Mouse (Mus musculus) colon, adult 2 months (tissue): ENCODE measurements around the gene Klk1b4. TPM values are rescaled to one million over a fixed set of nuclear protein-coding genes. Genes with fewer than 3 reads are reported as not detected.

Source experiments
- polyA plus RNA-seq: library from polyadenylated mRNA; depleted of rRNA; stranded (reverse); fragments of >200 nt; gene quantifications from 2 replicates; pipeline ENCODE4 v1.2.3, GENCODE M21; 2012; rRNA removed

Gene Klk1b4
- 3.6 and 4.2 TPM in 2 replicates for polyA plus RNA-seq

DNA sequence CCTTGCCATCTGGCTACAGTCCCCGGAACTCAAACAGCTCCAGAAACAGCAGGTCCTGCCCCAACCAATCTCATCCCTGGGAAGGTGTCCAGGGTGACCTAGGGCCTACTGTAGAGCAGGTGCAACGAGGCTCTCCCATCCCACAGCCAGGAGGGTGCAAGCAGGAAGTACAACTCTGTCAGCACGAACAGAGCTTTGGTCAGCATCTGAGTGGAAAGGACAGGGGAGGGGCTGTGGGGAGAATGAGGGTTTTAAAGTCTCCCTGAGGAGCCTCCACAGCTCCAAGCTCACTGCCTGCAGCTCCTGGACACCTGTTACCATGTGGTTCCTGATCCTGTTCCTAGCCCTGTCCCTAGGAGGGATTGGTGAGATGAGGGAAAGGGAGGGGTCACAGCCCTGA, at the start of gene Klk1b4:
Gene Klk1b4, plus strand, starts transcription at position 301 of the 400 bp plus-strand sequence.

GRCm38 (mm10) chr7:44187936-44188335, 19.3 kb upstream of the Klk1b4 start, which contains the start of gene Klk1b24:
Gene Klk1b24, plus strand, starts transcription at chr7:44188236.

DNA sequence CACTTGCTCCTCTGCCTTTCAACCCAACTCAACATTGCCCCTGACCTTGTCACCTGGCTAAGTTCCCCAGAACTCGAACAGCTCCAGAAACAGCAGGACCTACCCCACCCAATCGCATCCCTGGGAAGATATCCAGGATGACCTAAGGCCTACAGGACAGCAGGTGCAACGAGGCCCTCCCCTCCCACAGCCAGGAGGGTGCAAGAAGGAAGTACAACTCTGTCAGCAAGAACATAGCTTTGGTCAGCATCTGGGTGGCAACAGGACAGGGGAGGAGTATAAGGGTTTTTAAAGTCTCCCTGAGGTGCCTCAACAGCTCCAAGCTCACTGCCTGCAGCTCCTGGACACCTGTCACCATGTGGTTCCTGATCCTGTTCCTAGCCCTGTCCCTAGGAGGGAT, 9.3 kb upstream of the Klk1b4 start, which contains the start of gene Klk1b3:
Gene Klk1b3, plus strand, starts transcription at position 301 of the 400 bp plus-strand sequence.

DNA sequence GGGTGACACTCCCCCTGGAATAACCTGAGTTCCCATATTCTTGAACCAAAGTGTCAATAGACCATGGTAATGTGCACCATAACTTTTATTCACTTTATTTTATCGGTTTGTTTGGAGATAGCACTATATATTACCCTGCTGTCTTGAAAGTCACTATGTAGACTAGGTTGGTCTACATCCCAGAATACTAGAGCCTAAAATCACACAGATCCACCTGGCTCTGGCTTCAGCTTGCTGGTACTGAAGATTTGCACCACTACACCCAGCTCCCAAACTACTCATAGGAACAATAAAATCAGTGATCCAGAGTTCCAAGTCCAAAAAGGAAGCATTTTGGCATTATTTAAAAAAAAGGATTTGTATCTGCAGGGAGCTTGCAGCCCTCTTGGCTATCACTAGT, 8.4 kb downstream of the Klk1b4 start, which contains the start of gene Klk1b5:
Gene Klk1b5, plus strand, starts transcription at position 301 of the 400 bp plus-strand sequence.

GRCm38 (mm10) chr7:44225076-44225475, 17.8 kb downstream of the Klk1b4 start, which contains the start of gene Klk1:
Gene Klk1, plus strand, starts transcription at chr7:44225360.

DNA sequence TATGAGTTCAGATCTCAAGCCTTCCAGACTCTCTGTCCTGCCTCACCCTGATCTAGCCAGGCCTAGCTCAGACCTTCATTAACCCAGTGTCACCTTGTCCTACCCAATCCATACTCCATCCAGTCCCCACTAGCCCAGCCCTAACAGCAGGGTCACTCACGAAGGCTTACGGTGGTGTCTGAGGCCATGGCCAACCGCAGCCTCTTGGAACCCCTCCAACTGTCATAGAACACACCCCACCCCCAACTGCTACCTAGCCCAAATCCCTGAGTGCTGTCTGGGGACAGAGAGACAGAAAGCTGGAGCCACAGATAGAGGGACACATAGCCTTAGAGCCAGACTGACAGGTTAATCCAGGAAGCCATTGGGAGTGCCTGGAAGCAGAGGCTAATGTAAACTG, 28.7 kb downstream of the Klk1b4 start, which contains the start of gene Gm36864:
Gene Gm36864, plus strand, starts transcription at position 269 of the 400 bp plus-strand sequence.

DNA sequence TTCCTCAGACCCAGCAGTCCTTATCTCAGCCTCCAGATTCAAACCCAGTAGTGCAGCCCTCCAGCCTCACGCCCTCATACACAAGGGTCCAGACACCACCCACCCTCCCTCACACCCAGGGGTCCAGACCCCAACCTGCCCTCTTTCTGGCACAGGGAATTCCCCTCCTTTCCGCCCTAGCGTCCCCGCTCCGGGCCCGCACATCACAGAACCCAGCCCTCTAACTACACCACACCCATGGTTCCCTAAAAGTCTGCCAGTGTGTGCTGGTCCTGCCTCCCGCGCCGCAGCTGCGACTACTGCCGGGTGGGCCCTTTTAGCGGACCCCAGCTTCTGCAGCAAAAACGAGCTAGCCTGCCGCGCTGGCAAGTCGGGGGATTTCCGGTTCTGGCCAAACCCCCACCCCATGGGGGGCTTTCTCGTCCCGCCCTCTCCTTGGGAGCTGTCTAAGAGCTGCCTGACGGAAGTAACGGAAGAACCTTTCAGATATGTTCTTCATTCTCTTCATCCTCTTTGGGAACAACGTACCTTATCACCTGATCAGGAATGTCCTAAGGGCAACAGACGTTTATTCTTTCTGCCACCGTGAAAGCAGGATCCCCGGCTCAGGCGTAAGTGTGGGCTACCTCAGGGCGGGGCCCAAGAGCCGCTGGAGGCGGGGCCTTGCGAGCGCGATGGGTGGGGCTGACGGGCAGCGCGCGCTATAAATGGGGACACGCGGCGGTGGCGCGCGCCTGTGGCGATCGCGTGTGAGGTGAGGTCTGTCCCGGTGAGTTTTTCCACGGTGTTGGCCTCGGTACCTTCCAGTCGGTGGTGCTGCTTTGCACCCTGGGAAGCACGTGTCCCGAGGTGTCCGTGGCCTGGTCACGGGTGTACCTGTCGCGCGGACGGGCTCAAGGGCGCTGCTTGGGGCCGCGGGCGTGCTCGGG, 39.1 kb downstream of the Klk1b4 start, which contains the start of the genes 1700028J19Rik and 2410002F23Rik:
Gene 1700028J19Rik, minus strand, starts transcription at position 641 of the 929 bp plus-strand sequence.
Gene 2410002F23Rik, plus strand, starts transcription at position 668 of the 929 bp plus-strand sequence.

DNA sequence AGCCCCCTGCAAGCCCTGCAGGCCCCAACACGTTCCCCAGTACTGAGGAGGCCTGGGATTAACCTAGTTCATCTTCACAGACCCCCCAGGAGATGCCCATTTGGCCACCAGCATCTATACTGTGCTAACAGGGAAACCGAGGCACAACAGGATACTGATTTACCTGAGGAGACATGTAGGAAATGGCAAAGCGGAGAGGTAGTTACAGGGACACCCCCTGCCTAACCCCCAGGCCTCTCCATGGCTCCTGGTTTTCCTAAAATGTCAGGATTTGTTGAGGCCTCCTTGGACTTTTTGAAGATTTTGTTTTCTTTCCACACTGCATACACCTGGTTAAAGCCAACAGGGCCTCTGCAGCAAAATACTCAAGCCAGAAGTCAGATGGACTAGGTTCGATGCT, 50.0 kb downstream of the Klk1b4 start, which contains the start of gene Acp4:
Gene Acp4, minus strand, starts transcription at position 101 of the 400 bp plus-strand sequence.

DNA sequence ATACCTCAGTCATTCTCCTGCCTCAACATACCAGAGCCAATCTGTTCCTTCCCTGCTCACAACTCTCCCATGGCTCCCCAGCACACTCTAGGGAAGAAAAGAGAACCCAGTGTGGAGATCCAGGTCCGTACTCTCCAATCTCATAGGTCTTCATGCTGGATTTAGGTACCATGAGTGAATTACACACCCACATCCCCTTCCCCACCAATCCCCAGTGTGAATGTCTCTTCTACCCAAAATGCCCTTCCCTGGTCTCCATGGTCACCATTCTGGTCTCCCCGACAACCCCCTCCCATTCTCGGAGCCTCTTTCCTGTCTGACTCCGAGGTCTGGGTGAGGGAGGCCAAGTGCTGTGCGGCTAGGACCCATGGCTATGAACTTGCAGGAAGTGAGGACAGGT, 53.9 kb downstream of the Klk1b4 start, which contains the start of gene Gm15517:
Gene Gm15517, plus strand, starts transcription at position 301 of the 400 bp plus-strand sequence.

Other genes starting within 250 kb of the Klk1b4 start
- not detected in 2 replicates for gene Klk1b1, start 240.7 kb upstream of the Klk1b4 start, polyA plus RNA-seq
- not detected in 2 replicates for gene Klk1b9, start 231.4 kb upstream of the Klk1b4 start, polyA plus RNA-seq
- 1.2 TPM in 1 of 2 replicates, not detected in the other for gene Klk1b11, start 211.6 kb upstream of the Klk1b4 start, polyA plus RNA-seq
- gene Klk1b26, start 195.3 kb upstream of the Klk1b4 start, polyA plus RNA-seq = not detected in 2 replicates
- gene Klk1b27, start 155.1 kb upstream of the Klk1b4 start, polyA plus RNA-seq = 0.17 TPM in 1 of 2 replicates, not detected in the other
- gene Klk1b21, start 105.1 kb upstream of the Klk1b4 start, polyA plus RNA-seq = 0.14 TPM in 1 of 2 replicates, not detected in the other
- 6.3 TPM in 1 of 2 replicates, not detected in the other for gene Klk1b22, start 94.8 kb upstream of the Klk1b4 start, polyA plus RNA-seq
- 0.15 and 0.17 TPM in 2 replicates for gene Klk1b16, start 70.7 kb upstream of the Klk1b4 start, polyA plus RNA-seq
- 0.31 and 0.54 TPM in 2 replicates for gene Klk1b24, start 19.2 kb upstream of the Klk1b4 start, polyA plus RNA-seq
- gene Klk1b3, start 9.2 kb upstream of the Klk1b4 start, polyA plus RNA-seq = 0.27 and 2.0 TPM in 2 replicates
- gene Klk1b5, start 8.5 kb downstream of the Klk1b4 start, polyA plus RNA-seq = 1.4 and 6.7 TPM in 2 replicates
- 4,020 and 5,229 TPM in 2 replicates for gene Klk1, start 17.9 kb downstream of the Klk1b4 start, polyA plus RNA-seq
- gene Gm36864, start 28.7 kb downstream of the Klk1b4 start, polyA plus RNA-seq = 0.22 and 0.31 TPM in 2 replicates
- gene 1700028J19Rik, start 39.3 kb downstream of the Klk1b4 start, polyA plus RNA-seq = 2.2 and 3.5 TPM in 2 replicates
- gene 2410002F23Rik, start 39.3 kb downstream of the Klk1b4 start, polyA plus RNA-seq = 126 and 152 TPM in 2 replicates
- not detected in 2 replicates for gene Acp4, start 49.9 kb downstream of the Klk1b4 start, polyA plus RNA-seq
- gene Gm15517, start 54.0 kb downstream of the Klk1b4 start, polyA plus RNA-seq = not detected in 2 replicates
- 5.3 and 6.9 TPM in 2 replicates for gene Clec11a, start 99.5 kb downstream of the Klk1b4 start, polyA plus RNA-seq
- gene Shank1, start 102.8 kb downstream of the Klk1b4 start, polyA plus RNA-seq = 1.1 TPM in 2 replicates
- 3.2 and 3.5 TPM in 2 replicates for gene Syt3, start 176.7 kb downstream of the Klk1b4 start, polyA plus RNA-seq
- 0.87 and 0.89 TPM in 2 replicates for gene 1700008O03Rik, start 178.4 kb downstream of the Klk1b4 start, polyA plus RNA-seq
- gene Lrrc4b, start 221.6 kb downstream of the Klk1b4 start, polyA plus RNA-seq = 4.8 and 6.8 TPM in 2 replicates